Mouse (Mus musculus) c-Kit-positive CD71-positive TER-119-positive erythroid progenitor cells, embryonic 14.5 days (primary cell): ENCODE data around the gene Rock2.

Experiments
- DNase-seq: peaks from one replicate; pipeline ENCODE4 v3.0.0-alpha.2; 2013; ENCODE audit warnings: low spot score

The Rock2 gene

DNA sequence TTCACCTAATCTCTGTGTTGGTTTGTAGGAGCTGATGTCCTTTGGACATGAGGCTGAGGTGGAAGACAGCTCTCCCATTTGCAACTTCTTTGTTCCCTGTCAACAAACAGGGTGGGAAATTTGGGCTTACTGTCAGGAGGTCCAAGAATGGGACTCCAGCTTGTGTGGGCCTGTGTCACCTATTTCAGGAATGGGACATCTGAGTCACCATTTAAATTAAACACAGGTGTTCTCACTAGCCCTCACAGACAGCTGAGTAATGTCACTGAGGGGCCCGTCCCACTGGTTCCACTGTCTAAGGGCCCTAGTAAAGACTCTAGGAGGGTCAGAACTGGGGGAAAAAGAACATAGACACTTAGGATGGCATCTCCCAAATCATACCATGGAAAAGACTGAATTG is 22.7 kb upstream of the Rock2 start:
- no peak for DNase-seq

DNA sequence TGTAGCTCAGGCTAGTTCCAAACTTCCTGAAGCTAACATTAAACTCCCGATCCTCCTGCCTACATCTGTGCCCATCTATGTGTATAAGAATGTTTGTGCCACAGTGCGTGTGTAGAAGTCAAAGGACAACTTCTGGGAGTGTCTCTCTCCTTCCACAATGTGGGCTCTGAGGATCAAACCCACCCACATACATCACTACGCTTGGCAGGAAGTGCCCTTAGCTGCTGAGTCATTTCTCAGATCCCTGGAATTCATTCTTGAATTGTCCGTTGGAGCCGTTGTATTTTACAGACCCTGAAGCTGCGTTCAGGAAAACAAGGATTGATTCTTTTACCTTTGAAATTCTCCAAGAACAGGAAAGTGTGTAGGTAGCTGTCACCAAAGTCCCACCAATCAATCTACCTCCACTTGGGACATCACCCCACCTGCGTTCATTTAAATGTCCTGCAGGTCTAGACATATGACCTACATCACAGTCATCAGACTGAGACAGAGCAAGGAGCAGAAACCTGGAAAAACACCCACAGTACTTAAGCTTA is 21.7 kb upstream of the Rock2 start:
- DNase-seq, result no peak

DNA sequence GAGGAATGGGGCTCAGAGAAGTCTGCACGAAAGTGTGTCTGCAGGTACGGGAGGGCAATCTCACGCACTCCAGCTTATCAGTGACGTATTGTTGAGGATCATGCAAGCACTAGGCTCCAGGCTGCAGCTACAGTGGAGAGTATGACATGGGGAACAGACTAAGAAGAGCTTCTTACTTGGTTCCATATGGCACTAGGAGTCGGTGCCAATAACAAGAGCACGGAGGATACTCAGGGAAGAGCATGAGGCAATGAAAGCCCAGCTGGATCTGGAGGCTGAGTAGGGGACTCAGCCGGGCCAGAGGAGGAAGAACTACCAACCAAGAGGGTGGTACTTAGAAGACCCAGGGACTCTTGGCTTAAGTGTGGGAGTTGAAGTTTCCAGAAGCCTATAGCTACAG is 21.1 kb upstream of the Rock2 start:
- no peak for DNase-seq

DNA sequence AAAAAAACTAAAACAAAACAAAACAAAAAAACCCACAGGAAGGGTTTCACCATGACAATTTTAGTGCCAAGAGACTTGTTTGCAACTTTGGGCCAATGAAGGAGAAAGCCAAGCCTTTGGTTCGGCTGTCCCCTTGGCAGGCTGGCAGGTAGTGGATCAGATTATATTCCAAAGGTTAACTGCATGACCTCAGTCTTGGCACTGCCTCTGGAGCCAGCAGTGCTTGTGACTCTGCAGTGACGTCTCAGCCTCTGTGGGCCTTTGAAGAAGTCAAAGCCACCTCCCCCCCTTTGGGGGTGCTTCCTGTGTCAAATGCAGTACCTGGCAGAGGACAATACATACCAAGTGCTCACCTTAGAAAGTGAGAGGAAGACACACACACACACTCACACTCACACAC is 20.6 kb upstream of the Rock2 start:
- DNase-seq, result no peak

DNA sequence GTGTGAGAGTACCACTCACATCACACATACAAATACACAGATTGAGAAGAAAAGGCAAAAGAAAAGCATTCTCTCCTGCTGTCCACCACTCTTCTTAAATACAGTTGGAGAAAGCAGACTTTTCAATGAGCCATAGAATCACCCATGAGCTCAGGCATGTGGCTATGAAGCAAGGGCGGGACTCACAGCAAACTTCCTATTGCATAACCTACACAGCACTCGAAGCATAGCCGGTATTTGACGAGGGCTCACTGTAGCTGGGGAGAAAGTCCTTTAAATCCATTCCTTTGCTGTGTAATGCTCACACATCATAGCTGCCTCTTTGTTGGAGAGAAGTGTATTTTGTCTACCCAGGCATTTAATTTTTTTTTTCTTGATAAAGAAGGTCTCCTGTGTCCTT is 19.4 kb upstream of the Rock2 start:
- DNase-seq, result no peak

DNA sequence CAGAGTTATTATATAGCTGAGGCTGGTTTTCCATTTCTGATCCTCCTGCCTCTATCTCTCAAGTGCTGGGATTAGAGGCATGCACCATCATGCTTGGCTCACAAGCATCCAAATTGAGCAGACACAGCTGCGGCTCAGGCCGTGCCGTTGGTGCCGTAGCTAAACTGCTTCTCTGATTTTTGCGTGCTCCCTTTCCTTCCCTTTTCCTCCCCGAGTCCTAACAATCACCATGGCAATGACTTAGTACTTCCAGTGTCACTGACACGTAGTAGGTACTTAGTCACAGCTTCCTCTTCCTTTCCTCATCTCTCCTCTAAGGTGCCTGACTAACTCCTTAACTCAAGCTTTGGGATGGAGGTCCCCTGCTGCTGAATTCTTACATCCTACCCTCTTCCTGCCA is 19.0 kb upstream of the Rock2 start:
- DNase-seq, result no peak

DNA sequence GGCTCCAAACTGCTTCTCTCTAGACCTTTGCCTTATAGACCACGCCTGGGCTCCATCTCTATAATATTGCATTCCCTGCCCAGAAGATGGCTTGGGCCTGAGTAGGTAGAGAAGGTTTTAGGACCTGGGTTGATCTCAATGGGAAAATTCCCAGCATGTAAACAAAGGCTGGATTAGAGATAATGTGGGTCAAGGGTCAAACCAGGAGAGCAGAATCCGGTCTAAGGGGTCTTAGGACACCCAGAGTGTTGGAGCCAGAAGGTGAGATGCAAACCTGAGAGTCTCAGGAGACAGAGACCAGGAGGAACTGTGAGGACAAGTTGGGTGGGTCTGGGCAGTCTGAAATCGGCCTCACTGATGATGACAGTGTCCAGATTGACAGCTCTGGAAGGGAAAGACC is 18.0 kb upstream of the Rock2 start:
- no peak for DNase-seq

DNA sequence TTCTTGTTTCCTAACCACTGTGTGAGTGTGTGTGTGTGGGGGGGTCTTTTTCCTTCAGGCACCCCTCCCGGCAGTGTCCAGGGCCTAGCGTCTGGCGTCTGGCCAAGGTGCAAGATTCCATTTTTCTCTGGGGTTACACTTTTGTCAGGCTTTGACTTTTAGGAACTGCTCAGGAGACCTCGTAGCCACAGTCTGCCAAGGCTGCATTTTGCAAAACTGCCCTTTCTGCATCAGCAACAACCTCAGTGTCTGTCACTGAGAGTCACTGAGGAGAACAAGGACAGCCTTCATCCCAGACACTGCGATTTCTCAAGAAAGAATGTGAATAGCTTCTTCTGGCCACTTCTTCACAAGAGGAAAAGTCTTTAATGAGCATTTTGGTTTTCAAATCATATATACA is 17.6 kb upstream of the Rock2 start:
- no peak for DNase-seq

DNA sequence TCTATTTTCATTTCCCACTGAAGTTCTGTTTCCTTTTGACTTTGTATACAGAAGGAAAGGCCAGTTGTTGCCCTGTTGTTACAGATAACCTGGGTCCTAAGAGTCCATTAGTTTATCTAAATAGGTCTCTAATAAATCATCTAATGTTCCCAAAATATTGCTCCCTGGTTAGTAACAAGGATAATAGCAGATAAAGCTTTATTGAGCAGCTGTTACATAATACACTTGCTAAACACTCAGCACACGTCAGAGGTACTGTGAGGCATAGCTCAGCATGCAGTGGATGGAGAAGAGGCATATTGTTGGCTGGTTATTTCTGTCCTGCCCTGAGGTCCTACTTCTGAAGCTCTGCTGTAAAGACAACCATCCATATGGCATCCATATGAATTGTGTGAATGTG is 17.0 kb upstream of the Rock2 start:
- no peak for DNase-seq

DNA sequence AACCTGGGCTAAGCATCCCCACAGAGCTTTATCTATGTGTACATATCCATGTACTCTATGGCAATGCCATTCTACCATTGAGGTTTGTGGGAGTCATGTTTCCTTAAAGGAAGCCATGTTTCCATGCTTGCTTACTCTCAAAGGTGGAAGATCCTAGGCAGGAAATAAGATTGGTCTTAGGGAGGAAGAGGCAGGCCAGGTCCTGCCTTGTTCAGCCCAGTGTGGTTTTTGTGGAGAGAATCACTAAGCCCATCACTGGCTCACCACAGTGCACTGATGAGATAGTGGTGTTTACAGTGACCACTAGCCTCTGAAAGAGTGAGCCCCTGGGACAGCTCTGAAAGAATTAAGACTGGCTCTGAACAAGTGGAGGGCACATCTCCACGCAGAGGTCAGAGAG is 15.3 kb upstream of the Rock2 start:
- no peak for DNase-seq

DNA sequence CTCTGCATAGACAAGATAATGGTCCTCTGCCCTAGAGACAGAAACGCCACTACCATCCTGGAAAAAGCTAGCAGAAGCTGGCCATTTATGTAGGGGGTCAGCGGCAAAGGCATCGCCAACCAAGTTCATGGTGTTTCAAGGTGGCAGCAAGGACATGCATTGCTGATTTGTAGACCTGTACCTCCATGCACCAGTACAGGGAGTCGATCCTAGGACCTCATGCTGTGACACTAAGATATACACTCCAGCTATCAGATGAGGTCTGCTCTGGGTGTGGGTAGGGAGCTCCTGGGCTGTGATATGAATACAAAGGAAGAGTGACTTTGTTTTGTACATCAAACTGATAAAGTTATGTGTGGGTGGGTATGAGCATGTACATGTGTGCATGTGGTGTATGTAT is 14.6 kb upstream of the Rock2 start:
- DNase-seq, result no peak

DNA sequence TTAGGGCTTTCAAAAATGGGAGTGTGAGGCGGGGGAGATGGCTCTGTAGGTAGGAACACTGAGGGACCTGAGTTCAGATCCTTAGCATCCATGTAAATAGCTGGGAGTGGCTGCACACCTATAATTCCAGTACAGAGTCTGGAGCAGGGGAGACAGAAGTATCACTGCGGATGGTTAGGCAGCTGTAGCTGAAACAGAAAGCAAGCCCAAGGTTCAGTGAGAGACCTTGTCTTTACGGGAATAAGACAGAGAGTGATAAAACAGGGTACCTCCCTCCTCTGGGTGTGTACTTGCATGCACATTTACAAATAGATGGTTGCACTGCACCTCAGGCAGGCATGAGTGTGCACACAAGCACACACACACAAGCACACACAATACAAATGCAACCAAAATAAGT is 12.3 kb upstream of the Rock2 start:
- DNase-seq, result no peak

DNA sequence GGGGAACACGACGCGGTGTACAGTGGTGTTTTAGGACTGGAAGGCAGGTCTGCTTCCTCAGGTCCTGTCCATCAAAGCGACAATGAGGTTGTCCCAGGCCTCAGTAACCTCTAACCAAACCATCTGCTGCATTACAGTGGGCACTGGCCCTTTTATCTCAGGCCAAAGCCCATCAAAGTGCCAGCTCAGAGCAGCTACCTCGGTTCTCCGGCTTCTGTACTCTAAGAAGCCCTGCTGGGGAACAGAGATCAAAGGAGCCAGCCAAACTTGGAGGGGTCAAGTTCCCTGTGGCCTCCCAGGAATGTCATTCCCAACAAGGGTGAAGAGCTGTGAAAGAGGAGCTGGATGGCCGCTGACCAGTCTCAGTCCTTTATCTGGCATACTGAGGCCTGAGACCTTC is 11.6 kb upstream of the Rock2 start:
- DNase-seq, result no peak

DNA sequence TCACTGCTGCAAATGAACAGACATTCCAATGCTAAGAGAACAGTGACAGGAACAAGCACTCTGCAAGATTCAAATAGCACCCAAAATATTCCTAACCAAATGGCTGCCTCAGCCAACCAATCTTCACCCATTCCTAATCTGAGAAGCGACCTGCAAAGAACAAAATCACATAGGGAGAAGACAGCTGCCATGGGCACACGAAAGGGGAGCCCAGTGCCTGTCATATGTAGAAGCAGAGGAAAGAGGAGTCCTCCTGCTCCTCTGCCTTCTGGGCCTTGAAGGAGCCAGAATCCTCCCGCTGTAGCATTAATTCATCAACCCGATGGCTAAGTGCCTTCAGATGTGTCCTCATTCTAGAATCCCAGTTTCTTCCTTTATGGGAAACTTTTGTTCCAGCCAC is 10.2 kb upstream of the Rock2 start:
- DNase-seq, result no peak

DNA sequence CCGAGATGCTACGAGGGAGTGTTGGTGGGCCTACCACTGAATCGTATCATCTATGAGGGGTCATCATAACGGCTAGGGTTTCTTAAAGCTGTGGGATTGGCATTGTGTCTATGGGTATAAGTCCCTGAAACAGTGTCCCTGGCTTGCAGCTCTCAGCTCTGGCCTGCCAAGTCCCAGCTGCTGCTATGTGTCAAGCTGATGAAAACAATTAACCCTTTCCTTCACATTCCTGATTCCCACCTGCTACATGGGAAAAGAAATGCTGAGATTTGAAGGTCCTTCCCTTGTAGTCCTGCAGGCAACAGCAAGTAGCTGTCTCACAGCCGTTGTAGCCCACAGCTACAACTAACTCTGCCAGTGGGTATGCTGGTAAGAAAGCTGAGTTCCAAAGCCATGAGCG is 8.3 kb upstream of the Rock2 start:
- no peak for DNase-seq

DNA sequence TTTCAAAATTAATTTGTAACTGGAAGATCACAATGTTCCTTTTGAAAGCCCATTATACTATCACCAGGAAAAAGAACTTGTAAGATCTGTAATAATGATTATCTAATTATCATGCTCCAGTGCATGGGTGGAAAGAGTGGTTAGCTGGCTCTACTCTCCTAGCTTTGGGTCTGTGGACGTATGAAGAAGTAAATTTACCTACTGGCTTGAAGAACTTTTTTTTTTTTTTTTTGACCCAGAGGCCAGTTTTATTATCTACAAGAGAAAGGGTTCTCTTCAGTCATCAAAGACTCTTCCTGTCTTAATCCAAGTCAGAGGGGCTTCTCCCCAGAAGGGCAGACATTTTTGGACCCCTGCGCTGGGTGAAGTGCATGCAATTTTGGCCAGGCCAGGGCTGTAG is 1.7 kb upstream of the Rock2 start:
- no peak for DNase-seq

DNA sequence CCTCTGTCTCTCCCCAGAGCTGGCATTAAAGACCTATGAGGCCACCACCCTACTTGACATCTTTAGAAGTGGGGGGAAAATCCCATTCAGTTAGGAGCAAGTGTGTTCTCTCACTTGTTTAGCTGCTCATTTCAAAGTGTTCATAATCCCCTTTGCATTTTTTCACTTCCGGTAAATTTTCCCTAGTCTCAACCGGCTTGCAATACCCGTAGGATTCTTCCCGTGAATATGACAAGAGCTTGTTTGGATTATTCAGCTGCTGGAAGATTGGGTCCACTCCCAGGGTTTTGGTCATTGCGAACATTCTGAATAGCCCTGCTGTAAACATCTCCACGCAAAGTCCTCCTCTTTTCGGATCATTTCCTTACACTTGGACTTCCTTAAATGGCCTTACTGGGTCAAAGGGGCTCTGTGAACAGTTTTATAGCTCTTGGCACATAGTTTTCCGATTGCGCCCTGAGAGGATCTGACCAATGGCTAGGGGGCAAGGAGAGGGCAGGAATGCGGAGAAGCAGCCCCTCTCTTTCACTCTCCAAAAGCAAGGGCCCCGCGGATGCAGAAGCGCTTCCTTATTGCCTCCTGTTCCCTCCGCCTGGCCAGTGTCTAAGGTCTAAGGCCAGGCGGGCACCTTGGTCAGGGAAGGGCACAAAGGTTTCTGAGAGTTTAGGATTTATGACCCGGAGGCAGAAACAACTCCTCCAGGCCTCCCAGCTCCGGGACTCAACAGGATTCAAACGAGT is 869 bp upstream of the Rock2 start:
- DNase-seq, result no peak

DNA sequence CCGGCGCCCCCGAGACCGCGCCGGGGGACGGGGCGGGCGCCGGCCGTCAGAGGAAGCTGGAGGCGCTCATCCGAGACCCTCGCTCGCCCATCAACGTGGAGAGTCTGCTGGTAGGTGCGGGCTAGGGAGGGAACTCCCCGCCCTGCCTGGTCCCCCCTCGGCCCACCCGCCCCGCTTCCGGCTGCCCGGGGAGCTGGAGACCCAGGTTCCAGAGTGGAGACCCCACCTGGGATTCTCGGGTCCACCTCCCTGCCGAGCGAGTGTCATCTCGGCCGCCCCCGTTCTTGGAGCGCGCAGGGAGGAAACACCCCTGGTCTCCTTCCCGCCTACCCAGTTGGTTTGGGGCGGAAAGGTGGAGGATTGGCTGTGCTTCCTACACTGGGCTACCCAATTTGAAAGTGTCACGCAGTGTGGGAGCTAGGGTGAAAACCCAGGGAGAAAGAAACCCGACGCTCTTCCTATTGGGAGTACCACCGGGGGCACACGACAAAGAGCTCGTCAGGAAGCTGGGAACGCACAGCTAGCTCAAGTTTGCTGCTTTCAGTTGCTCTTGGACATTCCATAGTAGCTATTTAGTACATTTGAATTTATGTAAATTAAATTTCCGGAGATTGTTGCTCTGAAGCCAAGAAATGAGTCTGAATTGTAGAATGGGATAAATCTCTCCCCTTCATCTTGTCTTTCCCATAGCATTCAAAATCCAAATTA is 680 bp downstream of the Rock2 start:
- DNase-seq, result peak; percentile 47

DNA sequence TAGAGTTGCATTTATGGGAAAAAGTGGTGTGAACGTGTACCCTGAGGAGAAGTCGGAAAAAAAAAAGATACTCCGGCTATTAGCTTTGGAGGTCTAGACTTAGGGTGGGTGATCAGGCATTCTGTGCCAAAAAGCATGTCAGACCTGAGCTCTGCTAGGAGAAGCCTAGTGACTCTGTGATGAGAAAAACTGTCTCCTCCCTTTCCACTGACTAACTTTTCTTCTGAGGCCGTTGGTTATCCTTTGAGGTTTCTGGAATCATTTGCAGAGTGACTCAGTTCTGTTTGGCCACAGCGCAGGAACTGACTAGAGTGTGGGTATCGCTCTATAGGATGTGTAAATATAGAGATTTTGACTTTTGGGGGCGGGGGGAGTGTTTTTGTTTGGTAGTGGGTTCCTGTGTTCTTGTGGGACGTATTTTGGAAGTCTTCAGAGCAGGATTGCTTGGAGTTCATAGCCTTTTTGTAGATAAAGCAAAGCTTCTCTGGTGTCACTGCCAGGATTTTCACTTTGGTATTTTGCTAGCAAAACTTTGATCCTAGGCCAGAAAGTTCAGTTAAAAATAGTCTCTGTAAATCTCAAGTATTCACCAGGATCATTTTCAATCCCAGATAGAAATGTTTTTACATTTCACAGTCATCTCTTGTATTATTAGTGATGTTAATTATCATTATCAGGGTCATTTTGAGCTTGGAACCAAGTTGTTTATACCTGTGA is 1.5 kb downstream of the Rock2 start:
- no peak for DNase-seq

DNA sequence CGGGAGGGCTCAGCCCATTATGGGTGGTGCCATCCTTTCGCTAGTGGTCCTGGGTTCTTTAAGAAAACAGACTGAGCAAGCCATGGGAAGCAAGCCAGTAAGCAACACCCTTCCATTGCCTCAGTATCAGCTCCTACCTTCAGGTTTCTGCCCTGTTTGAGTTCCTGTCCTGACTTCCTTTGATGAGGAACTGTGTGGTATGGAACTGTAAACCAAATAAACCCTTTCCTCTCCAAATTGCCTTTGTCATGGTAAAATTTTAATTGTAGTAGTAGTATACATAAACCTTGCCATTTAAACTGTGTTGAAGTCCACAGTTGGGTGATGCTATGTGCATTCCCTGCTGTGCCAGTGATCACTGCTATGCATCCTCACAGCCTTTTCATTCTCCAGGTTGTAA is 2.5 kb downstream of the Rock2 start:
- DNase-seq, result no peak

DNA sequence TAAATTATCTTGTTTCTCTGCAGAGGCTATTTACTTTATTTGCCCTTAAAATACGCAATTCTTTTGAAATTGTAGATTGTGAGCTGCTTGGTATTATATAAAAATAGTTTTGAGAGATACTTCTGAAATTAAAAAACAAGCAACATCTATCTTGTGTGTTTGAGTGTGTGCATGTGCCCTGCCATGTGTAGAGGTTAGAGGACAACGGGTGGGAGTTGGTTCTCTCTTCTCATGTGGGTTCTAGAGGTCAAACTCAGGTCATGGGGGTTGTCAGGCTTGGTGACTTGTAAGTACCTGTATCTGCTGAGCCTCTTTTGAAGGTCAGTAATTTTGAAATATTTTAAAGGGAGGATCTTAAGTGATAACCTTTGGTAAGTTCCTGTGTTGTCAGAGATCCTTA is 3.5 kb downstream of the Rock2 start:
- no peak for DNase-seq

DNA sequence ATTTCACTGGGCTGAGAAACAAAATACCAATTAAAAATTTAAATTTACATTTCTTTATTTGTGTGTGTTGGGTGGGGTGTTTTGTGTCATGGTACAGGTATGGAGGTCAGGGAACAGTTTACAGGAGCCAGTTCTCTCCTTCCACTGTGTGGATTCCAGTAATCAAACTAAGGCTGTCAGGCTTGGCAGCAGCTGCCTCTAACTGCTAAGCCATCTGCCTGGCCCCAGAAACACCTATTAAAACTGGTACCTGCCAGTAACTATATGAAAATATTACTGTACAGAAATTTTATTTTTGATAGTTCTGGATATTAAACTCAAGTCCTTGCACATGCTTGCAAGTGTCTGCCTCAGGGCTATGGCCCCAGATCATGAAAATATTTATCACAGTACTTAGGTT is 4.1 kb downstream of the Rock2 start:
- DNase-seq, result no peak

DNA sequence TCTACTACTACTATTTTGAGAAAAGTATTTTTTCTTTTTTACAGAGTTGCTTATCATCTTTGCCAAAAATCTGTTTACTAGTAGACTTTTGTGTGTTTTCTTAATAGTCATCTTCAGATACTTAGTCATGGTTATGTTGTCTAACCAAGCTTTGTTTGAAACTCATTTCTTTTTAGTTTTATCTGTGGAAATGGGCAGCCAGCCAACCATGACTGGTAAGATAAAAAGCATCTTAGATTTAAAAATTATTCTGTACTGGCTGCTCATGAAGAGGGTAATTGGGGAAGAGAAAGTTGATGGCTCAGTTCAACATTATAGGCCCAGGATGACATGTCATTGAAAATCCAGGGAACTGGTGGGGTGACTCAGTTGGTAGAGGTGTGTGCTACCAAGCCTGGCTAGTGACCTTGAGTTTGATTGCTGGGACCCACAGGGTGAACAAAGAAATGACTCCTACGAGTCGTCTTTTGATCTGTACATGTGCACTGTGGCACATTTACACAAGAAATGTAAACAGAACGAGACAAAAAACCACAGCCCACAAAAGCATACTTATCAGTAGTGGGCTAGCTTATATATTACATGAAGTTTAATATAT is 6.0 kb downstream of the Rock2 start:
- DNase-seq, result no peak
